Mouse (Mus musculus): ENCODE data around the gene Chpf. TPM values are rescaled to one million over a fixed set of nuclear protein-coding genes. Genes with fewer than 3 reads are reported as not detected.
A peak's percentile ranks its signal among the peaks of the same experiment; 100 is the strongest.

The Chpf gene
- total and polyA plus RNA-seq, 3 experiments = 23.2 to 37.8 (median 25.0) TPM

- H3K36me3 ChIP-seq (ENCODE audit: control insufficient read depth, insufficient read depth, low read length) = no peaks in the 10 kb centered on the region
- no peak overlapping the region for H3K9ac ChIP-seq (ENCODE audit: low read depth, low read length)
- peak; percentile 78 to 85 for DNase-seq
- no peaks in the 10 kb centered on the region; the same call in 1 of the 2 replicates for H3K4me1 ChIP-seq (ENCODE audit: control insufficient read depth, insufficient read depth, low read length)
- TF ChIP-seq CTCF (IDR thresholded peaks at IDR 0.05) (peak; percentile 91), EP300 (IDR thresholded peaks at IDR 0.05; ENCODE audit: insufficient read depth, low read depth, low read length) (peak; percentile 78; the same call in 1 of the 2 replicates), POLR2A (IDR thresholded peaks at IDR 0.05; ENCODE audit: insufficient read depth, low read depth, low read length) (no peak)
- H3K79me2 ChIP-seq (replicated peaks; ENCODE audit: control insufficient read depth, insufficient read depth, low read length) = no peaks in the 10 kb centered on the region
- peaks cover 1% of the 10 kb centered on the region; the same call in 1 of the 2 replicates for H3K27me3 ChIP-seq (ENCODE audit: control insufficient read depth, insufficient read depth, low read length)
- 8% methylated on average over 14 of the region's 14 CpGs for whole genome bisulfite sequencing
- no peak overlapping the region for H3K4me3 ChIP-seq
- intact Hi-C loops (cut with DNase I) = loop anchor here (1.0 kb wide), 2 partner anchors 22 to 124 kb away; no protein-coding TSS in a partner anchor
- no peak overlapping the region for H3K27ac ChIP-seq
These were observed 11.7 kb downstream of the Chpf start for GRCm38 (mm10) chr1:75467215-75467927.

GRCm38 (mm10) chr1:75463652-75464204 lies 15.4 kb downstream of the Chpf start:
- no peaks in the 10 kb centered on the region for H3K36me3 ChIP-seq (ENCODE audit: control insufficient read depth, insufficient read depth, low read length)
- H3K27me3 ChIP-seq (ENCODE audit: control insufficient read depth, insufficient read depth, low read length) = peaks cover 3% of the 10 kb centered on the region; the same call in 1 of the 2 replicates
- 69% methylated on average over 5 of the region's 5 CpGs for WGBS
- H3K4me1 ChIP-seq (ENCODE audit: control insufficient read depth, insufficient read depth, low read length) = peaks cover 2% of the 10 kb centered on the region
- DNase-seq = no peak
- intact Hi-C loops (cut with DNase I) = no loop called here
- H3K9ac ChIP-seq (ENCODE audit: low read depth, low read length) = no peak overlapping the region
- H3K4me3 ChIP-seq = no peak overlapping the region
- no peak overlapping the region for H3K27ac ChIP-seq
- TF ChIP-seq POLR2A (IDR thresholded peaks at IDR 0.05; ENCODE audit: insufficient read depth, low read depth, low read length) (no peak), CTCF (IDR thresholded peaks at IDR 0.05) (no peak), EP300 (IDR thresholded peaks at IDR 0.05; ENCODE audit: insufficient read depth, low read depth, low read length) (no peak)
- no peaks in the 10 kb centered on the region for H3K79me2 ChIP-seq (replicated peaks; ENCODE audit: control insufficient read depth, insufficient read depth, low read length)

- Histone ChIP-seq H3K4me3 (no peak overlapping the region), H3K27ac (no peak overlapping the region), H3K4me1 (ENCODE audit: control insufficient read depth, insufficient read depth, low read length) (peaks cover 2% of the 10 kb centered on the region; the same call in 1 of the 2 replicates), H3K36me3 (ENCODE audit: control insufficient read depth, insufficient read depth, low read length) (no peaks in the 10 kb centered on the region), H3K27me3 (ENCODE audit: control insufficient read depth, insufficient read depth, low read length) (peaks cover 3% of the 10 kb centered on the region; the same call in 1 of the 2 replicates), H3K79me2 (replicated peaks; ENCODE audit: control insufficient read depth, insufficient read depth, low read length) (no peaks in the 10 kb centered on the region), H3K9ac (ENCODE audit: low read depth, low read length) (no peak overlapping the region)
- intact Hi-C loops (cut with DNase I) = no loop called here
- TF ChIP-seq CTCF (IDR thresholded peaks at IDR 0.05) = no peak
- no peak for DNase-seq
- 71% methylated on average over 1 of the region's 1 CpGs for WGBS
These were observed 16.5 kb downstream of the Chpf start for GRCm38 (mm10) chr1:75462636-75463035.

GRCm38 (mm10) chr1:75460297-75460696 lies 18.8 kb downstream of the Chpf start:
- Histone ChIP-seq H3K9ac (ENCODE audit: low read depth, low read length) (no peak overlapping the region), H3K27me3 (ENCODE audit: control insufficient read depth, insufficient read depth, low read length) (peaks cover 4% of the 10 kb centered on the region; the same call in 1 of the 2 replicates), H3K79me2 (replicated peaks; ENCODE audit: control insufficient read depth, insufficient read depth, low read length) (no peaks in the 10 kb centered on the region), H3K4me3 (no peak overlapping the region), H3K4me1 (ENCODE audit: control insufficient read depth, insufficient read depth, low read length) (peaks cover 2% of the 10 kb centered on the region; the same call in 1 of the 2 replicates), H3K36me3 (ENCODE audit: control insufficient read depth, insufficient read depth, low read length) (no peaks in the 10 kb centered on the region), H3K27ac (no peak overlapping the region)
- intact Hi-C loops (cut with DNase I) = no loop called here
- DNase-seq = no peak
- WGBS = 32% methylated on average over 7 of the region's 7 CpGs
- no peak for TF ChIP-seq CTCF (IDR thresholded peaks at IDR 0.05)
- no peak for TF ChIP-seq EP300 (IDR thresholded peaks at IDR 0.05; ENCODE audit: insufficient read depth, low read depth, low read length)
- TF ChIP-seq POLR2A (IDR thresholded peaks at IDR 0.05; ENCODE audit: insufficient read depth, low read depth, low read length) = no peak

- Histone ChIP-seq H3K4me1 (ENCODE audit: control insufficient read depth, insufficient read depth, low read length) (peaks cover 2% of the 10 kb centered on the region; the same call in 1 of the 2 replicates), H3K4me3 (peak overlapping the region; percentile 24), H3K79me2 (replicated peaks; ENCODE audit: control insufficient read depth, insufficient read depth, low read length) (no peaks in the 10 kb centered on the region), H3K36me3 (ENCODE audit: control insufficient read depth, insufficient read depth, low read length) (no peaks in the 10 kb centered on the region), H3K9ac (ENCODE audit: low read depth, low read length) (peak overlapping the region; percentile 41), H3K27me3 (ENCODE audit: control insufficient read depth, insufficient read depth, low read length) (peaks cover 4% of the 10 kb centered on the region; the same call in 1 of the 2 replicates), H3K27ac (no peak overlapping the region)
- peak in 1 of 2 experiments; percentile 45 for DNase-seq
- intact Hi-C loops (cut with DNase I) = no loop called here
- TF ChIP-seq POLR2A (IDR thresholded peaks at IDR 0.05; ENCODE audit: insufficient read depth, low read depth, low read length) (no peak), CTCF (IDR thresholded peaks at IDR 0.05) (no peak), EP300 (IDR thresholded peaks at IDR 0.05; ENCODE audit: insufficient read depth, low read depth, low read length) (no peak)
- 12% methylated on average over 20 of the region's 23 CpGs for WGBS
These were observed 20.1 kb downstream of the Chpf start for GRCm38 (mm10) chr1:75458789-75459684.
